Mouse (Mus musculus) right cerebral cortex, adult 18-20 months (tissue): ENCODE measurements around the gene Vtn.

Experiments used
- DNase-seq: peaks from one replicate; pipeline ENCODE4 v3.0.0; 2022; ENCODE audit warnings: mixed read lengths

Vtn gene

DNA sequence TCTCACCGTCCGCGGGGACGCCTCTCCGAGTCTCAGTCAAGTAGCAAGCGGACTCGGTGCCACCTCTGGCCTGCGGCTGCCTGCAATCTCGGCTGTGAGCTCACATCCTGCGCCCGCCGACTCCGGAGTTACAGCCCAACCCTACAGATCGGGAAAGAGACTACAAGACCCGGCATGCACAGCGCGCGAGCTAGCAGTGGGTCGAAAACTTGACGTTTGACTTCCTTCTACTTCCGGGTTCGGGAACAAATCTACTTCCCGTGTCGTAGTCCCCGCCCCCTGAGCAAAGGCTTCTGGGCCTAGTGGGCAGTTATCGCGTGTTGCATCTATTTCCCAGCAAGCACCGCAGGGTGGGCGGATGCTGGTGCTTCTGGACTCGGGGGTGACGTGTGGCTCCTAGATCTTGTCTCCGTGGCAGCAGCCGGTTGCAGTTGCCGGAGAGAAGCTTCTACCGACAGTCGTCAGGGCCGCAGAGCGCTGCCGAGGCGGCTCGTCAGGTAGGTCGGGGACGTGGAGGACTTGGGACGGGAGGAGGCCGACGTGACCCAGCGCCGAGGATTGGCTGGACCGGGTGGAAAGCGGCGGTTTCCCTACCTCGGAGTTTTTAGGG lies 37.3 kb downstream of the Vtn start, which contains the start of the genes Tnfaip1 and Ift20:
Tnfaip1 (minus strand) TSS at position 253 of the 610 bp plus-strand sequence.
Ift20 (plus strand) TSS at position 282 of the 610 bp plus-strand sequence.
- peak; percentile 99 for DNase-seq

DNA sequence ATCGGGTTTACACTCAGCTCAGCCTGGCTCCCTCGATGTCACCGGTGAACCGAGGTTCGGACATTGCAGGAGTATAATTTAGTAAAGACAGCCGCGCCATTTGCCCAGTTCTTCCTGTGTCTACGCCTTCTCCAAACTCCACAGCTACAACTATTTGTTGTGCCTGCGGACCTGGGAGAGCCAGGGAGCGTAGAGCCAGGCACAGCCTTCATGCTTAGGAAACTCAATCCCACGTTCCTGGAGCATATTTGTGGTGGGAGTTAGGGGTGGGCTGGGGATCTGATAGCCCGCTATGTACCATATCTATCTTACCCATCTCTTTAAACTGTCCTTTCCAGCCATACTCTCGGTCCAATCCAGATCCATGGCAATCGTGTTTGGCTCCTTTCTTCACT lies 37.8 kb downstream of the Vtn start:
- DNase-seq = no peak

DNA sequence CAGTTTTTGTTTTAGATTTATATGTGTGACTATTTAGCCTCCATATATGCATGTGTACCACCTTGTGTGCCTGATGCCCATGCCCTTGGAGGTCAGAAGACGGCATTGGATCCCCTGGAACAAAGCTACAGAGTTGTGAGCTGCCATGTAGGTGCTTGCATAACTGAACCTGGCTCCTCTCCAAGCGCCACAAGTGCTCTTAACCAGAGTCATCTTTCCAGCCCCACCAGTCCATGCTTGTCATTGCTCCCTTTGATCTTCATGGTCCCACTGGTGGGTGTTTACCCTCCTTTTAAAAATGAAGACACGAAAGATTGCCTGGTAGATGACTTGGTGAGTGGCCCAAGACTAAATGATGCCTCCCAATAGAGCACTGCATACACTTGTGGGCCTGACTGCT lies 41.5 kb downstream of the Vtn start:
- no peak for DNase-seq

DNA sequence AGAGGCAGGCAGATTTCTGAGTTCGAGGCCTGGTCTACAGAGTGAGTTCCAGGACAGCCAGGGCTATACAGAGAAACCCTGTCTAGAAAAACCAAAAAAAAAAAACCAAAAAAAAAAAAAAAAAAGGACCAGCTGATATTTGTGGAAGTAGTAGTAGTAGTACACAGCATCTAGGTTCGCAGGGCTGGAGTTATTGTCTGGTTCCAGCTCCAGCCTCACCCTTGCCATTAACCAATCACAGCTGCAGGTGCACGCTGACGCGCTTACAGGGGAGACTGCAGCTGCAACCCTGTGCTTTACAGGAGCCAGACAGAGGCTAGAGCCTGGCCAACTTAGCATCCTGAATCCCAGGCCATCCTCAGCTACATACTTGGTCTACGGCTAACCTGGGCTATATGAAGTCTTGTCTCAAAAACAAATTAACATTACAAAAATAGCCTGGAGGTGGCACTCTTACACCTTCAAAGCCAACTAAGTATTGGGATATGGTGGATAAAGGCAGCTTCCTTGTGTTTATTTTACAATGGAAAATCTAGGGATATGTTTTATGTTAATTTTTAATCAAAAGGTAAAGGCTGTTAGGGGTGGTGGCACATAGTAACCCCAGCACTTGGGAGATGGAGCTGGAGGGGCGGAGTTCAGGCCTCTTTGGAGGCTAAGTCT lies 45.7 kb downstream of the Vtn start:
- DNase-seq = no peak

DNA sequence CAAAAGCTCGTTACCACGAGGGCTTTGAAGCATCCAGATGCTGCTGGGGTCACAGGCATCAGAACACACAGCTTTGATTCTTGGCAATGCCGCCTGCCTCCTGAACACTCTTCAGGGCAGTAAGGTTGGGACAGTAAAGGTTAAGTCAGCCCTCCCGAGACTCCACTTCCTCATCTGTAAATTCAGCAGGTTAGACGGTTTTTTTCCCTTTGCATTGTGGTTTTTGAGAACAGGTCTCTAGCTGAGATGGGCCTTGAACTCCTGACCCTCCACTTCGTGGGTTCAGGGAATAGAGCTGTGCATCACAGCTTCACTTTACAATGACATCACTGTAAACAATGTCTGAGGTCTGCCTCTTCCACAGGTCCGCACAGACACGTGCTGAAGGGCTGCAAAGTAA lies 46.3 kb downstream of the Vtn start:
- no peak for DNase-seq

DNA sequence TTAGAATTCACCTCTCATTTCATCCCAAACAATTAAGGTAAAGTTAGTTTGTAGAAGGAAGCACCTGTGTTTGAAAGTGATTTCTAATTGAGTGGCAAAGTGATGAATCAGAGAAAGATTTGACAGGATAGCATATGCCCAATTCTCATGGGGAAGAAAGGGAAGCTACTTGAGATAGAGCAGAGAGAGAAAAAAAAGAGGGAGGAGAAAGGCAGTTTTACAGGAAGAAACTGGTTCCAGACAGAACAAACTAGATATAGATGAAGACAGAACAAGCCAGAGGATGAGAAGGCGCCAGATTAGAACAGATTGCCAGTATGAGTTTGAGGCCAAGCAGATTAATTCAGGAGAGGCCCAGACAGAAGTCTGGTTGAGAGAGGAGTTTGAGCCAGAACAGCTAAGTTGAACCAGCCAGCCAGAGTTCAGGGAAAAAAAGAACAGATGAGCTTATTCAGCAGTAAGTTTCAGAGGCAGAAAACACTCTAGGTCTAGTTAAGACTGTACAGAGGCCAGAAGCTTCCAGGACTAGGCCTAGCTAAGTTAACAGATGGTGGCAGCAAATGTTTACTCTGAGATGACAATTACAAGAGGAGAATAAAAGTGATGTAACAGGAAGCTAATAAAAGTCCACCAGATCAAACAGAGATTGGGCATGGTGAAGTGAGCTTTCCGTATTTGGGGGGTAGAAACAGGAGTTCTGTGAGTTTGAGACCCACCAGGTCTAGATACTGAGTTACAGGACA lies 49.0 kb downstream of the Vtn start:
- DNase-seq = no peak

DNA sequence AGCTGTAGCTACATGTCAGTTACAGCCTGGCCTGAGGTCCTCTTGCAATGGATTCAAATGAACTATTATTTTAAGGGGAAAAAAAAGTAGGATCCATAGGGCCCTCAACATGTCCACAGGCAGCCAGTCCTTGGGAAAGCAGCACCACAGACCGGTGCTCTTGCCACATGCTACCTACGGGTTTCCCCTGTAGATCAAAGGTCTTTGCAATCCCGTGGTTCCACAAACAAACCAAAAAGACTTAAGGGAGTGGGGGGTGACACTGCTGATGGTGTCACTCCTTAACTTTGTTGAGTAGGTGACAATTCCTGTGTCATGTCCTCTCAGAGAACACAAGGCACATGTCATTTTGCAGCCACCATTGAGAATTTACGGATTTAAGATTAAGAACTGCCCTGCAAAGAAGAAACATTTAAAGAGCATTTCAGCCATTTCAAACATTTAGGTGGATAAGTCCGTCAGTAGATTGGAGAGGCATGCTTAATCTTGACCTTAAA lies 50.6 kb downstream of the Vtn start:
- no peak for DNase-seq

DNA sequence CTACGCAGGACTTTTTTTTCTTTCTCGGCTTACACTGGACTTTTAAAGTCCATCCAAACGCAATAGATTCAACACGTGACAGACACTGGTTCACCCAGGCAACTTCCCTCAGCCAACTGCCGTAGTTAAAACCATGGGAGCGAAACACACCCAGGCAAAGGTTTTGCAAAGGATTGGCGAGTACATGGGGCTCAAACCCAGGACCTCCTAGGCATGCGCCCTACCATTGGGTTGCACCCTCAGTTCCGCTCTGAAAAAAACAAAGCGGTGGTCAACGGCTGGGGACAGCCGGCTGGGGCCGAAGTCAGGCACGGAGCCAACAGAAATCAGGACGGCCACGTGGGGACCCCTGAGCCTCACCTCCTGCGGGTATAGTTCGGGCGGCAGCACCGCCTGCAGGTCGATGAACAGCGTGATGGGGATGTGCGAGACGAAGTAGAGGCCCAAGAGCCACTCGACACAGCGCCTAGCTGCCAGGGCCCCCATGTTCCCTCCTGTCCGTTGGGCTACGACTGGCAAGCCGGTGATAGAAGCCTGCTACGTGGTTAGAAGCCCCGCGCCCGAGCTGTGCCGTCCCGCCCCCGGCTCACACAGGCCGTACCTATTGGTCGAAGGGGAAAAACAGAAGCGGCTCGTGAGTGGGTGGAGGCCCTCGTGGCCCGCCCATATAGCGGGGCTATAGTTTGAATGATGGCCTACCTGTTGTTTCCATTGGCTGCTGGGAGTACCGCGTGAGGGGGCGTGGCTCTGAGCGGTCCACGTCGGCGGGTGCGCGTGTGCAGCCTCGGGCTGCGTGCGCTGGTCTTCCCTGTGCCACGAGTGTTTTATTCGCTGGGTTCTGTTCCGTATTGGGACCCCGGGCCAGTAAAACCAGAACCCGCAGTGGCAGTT lies 51.5 kb downstream of the Vtn start, which contains the start of gene Tmem97:
Tmem97 (minus strand) TSS at position 610 of the 891 bp plus-strand sequence.
- peak; percentile 97 for DNase-seq

DNA sequence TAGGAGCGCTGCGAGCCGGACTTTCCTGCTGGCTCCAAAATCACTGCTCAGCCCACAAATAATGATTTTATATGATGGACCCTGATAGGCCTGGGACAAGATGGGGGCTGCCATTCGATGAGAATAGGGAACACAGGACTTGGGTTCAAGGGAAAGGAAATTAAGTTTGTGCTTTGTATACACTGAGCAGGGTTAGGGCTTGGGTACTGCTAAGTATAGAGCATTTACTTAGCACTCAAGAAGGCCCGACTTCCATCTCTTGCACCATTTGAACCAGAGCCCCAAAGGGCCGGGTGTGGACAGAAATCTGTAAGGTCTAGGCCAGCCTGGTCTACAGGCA lies 52.1 kb downstream of the Vtn start:
- DNase-seq = no peak
